8 mouse cellular contexts compared by ENCODE assay signal in the genomic region with DNA sequence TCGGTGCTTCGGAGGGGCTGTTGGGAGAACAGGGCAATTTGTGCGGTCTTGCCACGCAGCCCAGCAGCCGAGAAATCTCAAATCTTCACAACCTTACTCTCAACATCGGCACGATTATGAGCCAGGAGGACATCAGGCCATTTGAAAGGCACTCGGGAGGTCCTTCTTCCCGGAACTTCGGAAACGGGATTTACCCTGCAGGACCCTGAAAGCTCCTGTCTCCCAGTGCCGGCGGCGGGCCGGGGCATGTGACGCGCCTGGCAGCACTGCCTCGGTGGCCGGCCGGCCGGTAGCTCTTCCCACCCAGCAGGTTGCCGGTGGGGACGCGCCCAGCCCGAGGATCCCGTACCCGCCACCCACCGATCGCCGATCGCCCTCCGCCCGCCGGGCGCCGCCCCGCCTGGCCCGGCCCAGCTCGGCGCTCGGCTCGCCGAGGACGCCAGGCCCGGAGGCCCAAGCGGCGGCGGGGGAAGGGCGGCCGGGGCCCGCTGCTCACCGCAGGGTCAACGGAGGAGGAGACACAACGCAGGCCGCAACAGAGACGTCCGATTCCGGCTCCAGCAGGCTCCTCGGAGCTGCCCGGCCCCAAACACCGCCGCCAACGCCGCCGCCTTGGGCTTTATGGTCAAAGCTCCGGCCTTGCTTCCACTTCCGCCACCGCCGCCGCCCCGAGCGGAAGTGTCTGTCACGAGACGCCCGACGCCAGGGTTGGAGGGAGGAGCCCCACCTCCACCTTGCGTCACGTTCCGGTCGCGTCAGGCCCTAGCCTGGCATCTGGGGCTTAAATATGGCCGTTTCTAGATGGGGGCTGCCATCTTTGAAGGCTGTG. TPM values are rescaled to one million over a fixed set of nuclear protein-coding genes. Genes with fewer than 3 reads are reported as not detected.
DNase-seq lines count a peak whose midpoint lies in the region; ATAC-seq and TF ChIP-seq lines count a peak whose summit lies in the region.

A gene (minus strand): TSS at position 694 of the 829 bp plus-strand sequence.

- H3K27me3 ChIP-seq in E14TG2a.4 (ENCODE audit: insufficient read depth, low read length), result no peaks in the 10 kb centered on the region
- H3K27me3 ChIP-seq in forebrain, embryonic 12.5 days, result peaks cover 24% of the 10 kb centered on the region
- H3K27me3 ChIP-seq in heart, postnatal 0 days (ENCODE audit: control insufficient read depth, insufficient read depth, low read length), result no peaks in the 10 kb centered on the region
- no peaks in the 10 kb centered on the region for H3K27me3 ChIP-seq in liver, embryonic 16.5 days (ENCODE audit: control insufficient read depth, insufficient read depth, low read depth, low read length)
- peaks cover 30% of the 10 kb centered on the region for H3K27me3 ChIP-seq in neural tube, embryonic 13.5 days
- H3K27me3 ChIP-seq in testis, adult 2 months (ENCODE audit: control insufficient read depth, insufficient read depth, low read length), result no peaks in the 10 kb centered on the region

- TF ChIP-seq EP300 in heart, postnatal 0 days (IDR thresholded peaks at IDR 0.05; ENCODE audit: low read depth), result peak; percentile 83

- peak within 1 kb of the TSS; percentile 94 for H3K9ac ChIP-seq in forebrain, embryonic 12.5 days
- peak within 1 kb of the TSS; percentile 96 for H3K9ac ChIP-seq in heart, postnatal 0 days (replicated peaks; ENCODE audit: low read depth, low read length)
- H3K9ac ChIP-seq in liver, embryonic 16.5 days (ENCODE audit: low read depth, low read length), result peak within 1 kb of the TSS; percentile 90
- H3K9ac ChIP-seq in neural tube, embryonic 13.5 days, result peak within 1 kb of the TSS; percentile 97

- no peak for TF ChIP-seq CTCF in E14TG2a.4 (conservative IDR thresholded peaks at IDR 0.05; ENCODE audit: low read length)
- TF ChIP-seq CTCF in heart, postnatal 0 days (IDR thresholded peaks at IDR 0.05; ENCODE audit: low read depth), result no peak
- no peak for TF ChIP-seq CTCF in testis, adult 2 months (IDR thresholded peaks at IDR 0.05; ENCODE audit: control insufficient read depth, insufficient read depth, insufficient replicate concordance, low read depth, low read length)

- H3K36me3 ChIP-seq in E14TG2a.4 (ENCODE audit: insufficient read depth, low read length), result peaks cover 33% of the 10 kb centered on the region
- H3K36me3 ChIP-seq in forebrain, embryonic 12.5 days (replicated peaks), result no peaks in the 10 kb centered on the region
- H3K36me3 ChIP-seq in heart, postnatal 0 days (replicated peaks; ENCODE audit: control insufficient read depth, insufficient read depth, low read length), result no peaks in the 10 kb centered on the region
- no peaks in the 10 kb centered on the region for H3K36me3 ChIP-seq in liver, embryonic 16.5 days (ENCODE audit: control insufficient read depth, insufficient read depth)
- peaks cover under 1% of the 10 kb centered on the region; the same call in 1 of the 2 replicates for H3K36me3 ChIP-seq in neural tube, embryonic 13.5 days
- no peaks in the 10 kb centered on the region for H3K36me3 ChIP-seq in testis, adult 2 months (ENCODE audit: control insufficient read depth, insufficient read depth, low read length)

- peak; percentile 99 for ATAC-seq in forebrain, embryonic 12.5 days (ENCODE audit: low FRiP score)
- peak; percentile 99 for ATAC-seq in heart, postnatal 0 days (ENCODE audit: insufficient read depth, low read depth)
- peak; percentile 94 for ATAC-seq in liver, embryonic 16.5 days (ENCODE audit: low read depth)
- ATAC-seq in neural tube, embryonic 13.5 days (ENCODE audit: low read depth), result peak; percentile 99

- peak; percentile 91 for DNase-seq in c-Kit-positive CD71-positive TER-119-positive erythroid progenitor cells, embryonic 14.5 days (ENCODE audit: low spot score)
- DNase-seq in heart, postnatal 0 days (ENCODE audit: low spot score), result peak; percentile 96
- DNase-seq in kidney, postnatal 4 days, result peak; percentile 96 to 98

- peak; percentile 92 for TF ChIP-seq POLR2A in testis, adult 2 months (IDR thresholded peaks at IDR 0.05; ENCODE audit: control insufficient read depth, low read depth, low read length)

- peaks cover 60% of the 10 kb centered on the region for H3K4me1 ChIP-seq in E14TG2a.4 (replicated peaks; ENCODE audit: low read depth, low read length)
- H3K4me1 ChIP-seq in forebrain, embryonic 12.5 days, result peaks cover 21% of the 10 kb centered on the region
- peaks cover 36% of the 10 kb centered on the region for H3K4me1 ChIP-seq in heart, postnatal 0 days (ENCODE audit: control insufficient read depth, insufficient read depth)
- peaks cover 29% of the 10 kb centered on the region for H3K4me1 ChIP-seq in liver, embryonic 16.5 days (ENCODE audit: control insufficient read depth, low read depth, low read length)
- peaks cover 34% of the 10 kb centered on the region for H3K4me1 ChIP-seq in neural tube, embryonic 13.5 days (replicated peaks)
- peaks cover 2% of the 10 kb centered on the region; the same call in 1 of the 2 replicates for H3K4me1 ChIP-seq in testis, adult 2 months (ENCODE audit: control insufficient read depth, insufficient read depth, low read length)

- WGBS in forebrain, embryonic 12.5 days, result under 1% methylated on average over 81 of the region's 82 CpGs
- under 1% methylated on average over 82 of the region's 82 CpGs for WGBS in heart, postnatal 0 days
- under 1% methylated on average over 74 of the region's 82 CpGs for WGBS in liver, embryonic 16.5 days (ENCODE audit: insufficient replicate concordance)
- under 1% methylated on average over 79 of the region's 82 CpGs for WGBS in neural tube, embryonic 13.5 days

- H3K4me2 ChIP-seq in forebrain, embryonic 12.5 days, result peak within 1 kb of the TSS; percentile 95
- H3K4me2 ChIP-seq in heart, postnatal 0 days (ENCODE audit: low read depth, low read length), result peak within 1 kb of the TSS; percentile 81
- H3K4me2 ChIP-seq in liver, embryonic 16.5 days (ENCODE audit: low read depth, low read length), result peak within 1 kb of the TSS; percentile 74
- H3K4me2 ChIP-seq in neural tube, embryonic 13.5 days, result peak within 1 kb of the TSS; percentile 97

- no peaks in the 10 kb centered on the region for H3K9me3 ChIP-seq in E14TG2a.4 (ENCODE audit: low read length)
- no peaks in the 10 kb centered on the region for H3K9me3 ChIP-seq in forebrain, embryonic 12.5 days
- no peaks in the 10 kb centered on the region for H3K9me3 ChIP-seq in heart, postnatal 0 days (replicated peaks; ENCODE audit: control insufficient read depth, low read length)
- H3K9me3 ChIP-seq in liver, embryonic 16.5 days (replicated peaks; ENCODE audit: control insufficient read depth, low read length), result no peaks in the 10 kb centered on the region
- H3K9me3 ChIP-seq in neural tube, embryonic 13.5 days, result no peaks in the 10 kb centered on the region

- peak within 1 kb of the TSS; percentile 89 for H3K27ac ChIP-seq in forebrain, embryonic 12.5 days
- H3K27ac ChIP-seq in heart, postnatal 0 days (ENCODE audit: low read depth), result peak within 1 kb of the TSS; percentile 96
- H3K27ac ChIP-seq in liver, embryonic 16.5 days (ENCODE audit: low read length), result peak within 1 kb of the TSS; percentile 84
- peak within 1 kb of the TSS; percentile 93 for H3K27ac ChIP-seq in neural tube, embryonic 13.5 days (replicated peaks)
- peak within 1 kb of the TSS; percentile 62 for H3K27ac ChIP-seq in testis, adult 2 months (ENCODE audit: control insufficient read depth, insufficient read depth, low read depth, low read length)

- H3K4me3 ChIP-seq in E14TG2a.4 (replicated peaks; ENCODE audit: low read length), result peak within 1 kb of the TSS; percentile 93
- peak within 1 kb of the TSS; percentile 99 for H3K4me3 ChIP-seq in forebrain, embryonic 12.5 days (replicated peaks)
- H3K4me3 ChIP-seq in heart, postnatal 0 days (ENCODE audit: low read depth, low read length), result peak within 1 kb of the TSS; percentile 92
- H3K4me3 ChIP-seq in liver, embryonic 16.5 days (ENCODE audit: low read depth, low read length), result peak within 1 kb of the TSS; percentile 91
- peak within 1 kb of the TSS; percentile 97 for H3K4me3 ChIP-seq in neural tube, embryonic 13.5 days
- peak within 1 kb of the TSS; percentile 92 for H3K4me3 ChIP-seq in testis, adult 2 months (ENCODE audit: control insufficient read depth, low read depth, low read length)

RNA-seq across cellular contexts. Expression of the gene that starts here (rescaled TPM):
- 206 and 217 TPM in 2 replicates for polyA plus RNA-seq in forebrain, embryonic 12.5 days (2016; fragmentation: Nextera tagmentation; extraction: Ambion mirVana)
- 62.7 and 90.1 TPM in 2 replicates for total RNA-seq in heart, postnatal 0 days (2014; rRNA removed; ENCODE audit: low replicate concordance)
- polyA plus RNA-seq in heart, postnatal 0 days (2015; fragmentation: Nextera tagmentation; extraction: Ambion mirVana), result 193 and 196 TPM in 2 replicates
- 112 and 113 TPM in 2 replicates for polyA plus RNA-seq in liver, embryonic 16.5 days (2015; fragmentation: Nextera tagmentation; extraction: Ambion mirVana)
- 324 and 327 TPM in 2 replicates for polyA plus RNA-seq in neural tube, embryonic 13.5 days (2015; fragmentation: Nextera tagmentation; extraction: Ambion mirVana)
- 51.5 and 52.1 TPM in 2 replicates for polyA plus RNA-seq in testis, adult 2 months (2012; rRNA removed)

Comparison
In these comparisons a context has a peak if more than half of its experiments do, and no peak if none do; other contexts are left out.
1. Peak in every context shown above with its lines: DNase-seq, ATAC-seq, H3K4me3 ChIP-seq and H3K27ac ChIP-seq.